Mouse (Mus musculus) ZHBTc4 (cell line): Measurements from ENCODE around the gene Dcx.

Experiments
- DNase-seq: peaks from one replicate; pipeline ENCODE4 v3.0.0-alpha.2; 2011; ENCODE audit warnings: low read depth, low spot score

Dcx gene

DNA sequence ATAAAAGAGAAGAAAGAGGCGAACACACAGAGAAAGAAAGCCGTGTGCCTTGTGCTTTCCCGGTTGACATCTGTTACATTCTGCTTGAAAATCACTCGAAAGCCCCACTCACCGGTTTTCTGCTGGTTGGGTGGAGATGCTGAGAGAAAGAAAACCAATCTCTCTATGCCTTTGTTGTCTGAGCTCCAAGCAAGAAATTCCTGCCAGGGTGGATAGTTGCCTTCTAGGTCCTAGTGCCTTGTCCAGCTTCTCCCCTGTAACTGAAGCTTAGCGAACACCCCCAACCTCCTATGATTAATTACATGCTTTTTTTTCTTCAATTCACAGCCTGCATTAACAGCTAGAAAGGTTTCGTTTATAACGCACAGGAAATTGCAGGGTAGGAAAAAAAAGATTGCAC lies at the start of gene Dcx:
Gene Dcx, minus strand, starts transcription at position 354 of the 400 bp plus-strand sequence.
- DNase-seq = no peak

DNA sequence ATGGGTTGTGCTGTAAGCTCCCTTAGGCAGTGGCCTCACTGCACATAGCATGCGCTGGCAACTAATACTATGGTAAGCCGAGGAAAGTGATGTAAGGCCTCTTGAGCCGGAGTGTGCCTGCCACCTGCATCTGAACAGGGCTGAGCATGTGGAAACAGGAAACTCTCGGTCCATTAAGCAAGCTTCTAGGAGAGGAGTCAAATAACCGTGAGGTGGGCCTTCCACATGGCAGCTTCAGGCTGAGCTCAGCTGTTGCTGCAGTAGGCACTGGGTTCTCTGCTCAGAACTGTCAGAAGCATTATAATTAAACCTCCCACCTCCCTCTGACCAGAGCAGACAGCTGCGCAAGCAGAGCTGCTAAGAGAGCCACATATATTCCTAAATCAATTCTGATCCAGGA lies 33.1 kb upstream of the Dcx start:
- no peak for DNase-seq

DNA sequence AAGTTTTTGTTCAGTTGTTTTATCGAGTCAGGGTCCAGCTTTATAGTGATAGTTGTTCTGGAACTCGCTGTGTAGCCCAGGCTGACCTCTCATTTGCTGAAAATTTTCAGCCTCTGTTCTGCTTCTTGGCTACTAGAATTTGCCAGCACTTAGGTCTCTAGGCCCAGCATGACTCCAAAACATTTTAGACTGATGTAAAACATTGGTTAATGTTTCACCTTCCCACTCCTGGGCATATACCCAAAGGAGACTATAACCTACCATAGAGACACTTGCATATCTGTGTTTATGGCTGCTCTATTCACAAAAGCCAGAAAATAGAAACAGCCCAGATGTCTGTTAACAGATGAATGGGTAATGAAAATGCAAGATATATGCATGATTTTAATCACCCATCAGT lies 560 bp upstream of the Dcx start:
- no peak for DNase-seq

DNA sequence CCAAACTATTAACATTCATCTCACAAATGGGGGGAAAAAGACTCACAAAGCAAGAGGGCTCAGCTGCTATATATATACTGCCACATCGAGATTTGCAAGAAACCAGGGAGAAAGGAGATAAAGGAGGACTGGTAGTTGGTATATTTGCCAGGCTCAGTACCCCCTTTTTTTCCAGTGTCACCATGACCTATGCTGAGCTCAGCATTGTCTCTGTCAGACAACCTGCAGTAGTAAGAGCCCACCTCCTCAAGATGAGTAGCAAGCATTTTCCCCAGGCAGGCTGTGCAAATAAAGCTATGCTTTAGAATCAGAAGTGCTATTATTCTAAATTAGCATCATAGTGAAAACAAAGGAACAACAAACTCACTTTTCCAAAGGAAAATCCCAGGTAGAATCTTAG lies 581 bp downstream of the Dcx start:
- DNase-seq = no peak

DNA sequence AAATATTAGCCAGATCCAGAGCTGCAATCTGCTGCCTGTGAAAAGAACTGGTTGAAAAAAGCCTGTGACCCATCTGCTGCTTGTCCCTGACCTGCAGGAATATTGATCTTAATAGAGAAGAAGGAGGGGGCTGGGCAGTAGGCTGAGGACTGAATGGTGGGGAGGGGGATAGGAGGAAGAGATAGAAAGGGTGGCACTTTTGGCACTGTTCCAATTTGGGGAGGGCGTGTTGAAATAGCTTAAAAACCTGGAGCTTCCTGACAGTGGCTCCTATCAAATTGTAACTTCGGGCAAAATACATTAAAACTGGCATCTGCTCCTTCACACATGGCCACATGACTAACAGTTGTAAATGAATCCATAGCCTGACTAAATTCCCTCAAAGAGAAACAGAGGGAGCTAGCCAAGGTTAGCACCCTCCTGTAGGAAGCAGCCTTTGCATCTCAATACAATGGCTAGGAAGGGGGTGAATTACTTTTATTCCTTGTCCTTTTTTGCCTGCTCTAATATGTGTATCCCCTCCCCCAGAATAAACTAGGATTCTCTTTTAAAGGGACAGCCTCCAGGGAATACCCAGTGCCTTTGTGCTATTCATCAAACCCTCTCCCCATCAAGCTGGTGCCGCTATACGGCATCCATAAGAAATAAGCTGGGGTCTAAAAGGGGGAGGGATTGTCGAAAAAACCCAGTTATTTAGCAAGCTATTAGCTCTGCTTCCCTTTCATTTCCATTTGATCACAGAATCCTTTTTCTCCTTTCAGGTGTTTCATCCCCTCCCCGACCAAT lies 1.5 kb downstream of the Dcx start:
- no peak for DNase-seq

DNA sequence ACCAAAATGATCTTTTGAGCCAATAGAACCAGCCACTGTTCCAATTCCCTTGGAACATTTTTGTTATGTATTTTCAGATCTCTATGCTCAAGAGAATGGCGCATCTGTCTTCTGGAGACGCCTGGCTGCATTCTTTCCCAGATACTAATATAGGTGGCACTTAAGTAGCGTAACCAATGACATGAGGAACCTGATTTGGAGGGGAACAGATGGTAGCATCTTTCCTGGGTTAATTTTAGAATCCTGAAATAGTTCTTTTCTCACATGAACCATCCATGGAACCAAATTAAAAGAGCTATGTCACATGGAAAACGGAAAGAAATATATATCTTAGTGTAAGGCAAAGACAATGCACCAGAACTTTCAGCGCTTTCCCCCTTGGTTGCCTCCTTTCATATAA lies 11.0 kb downstream of the Dcx start:
- DNase-seq = no peak

DNA sequence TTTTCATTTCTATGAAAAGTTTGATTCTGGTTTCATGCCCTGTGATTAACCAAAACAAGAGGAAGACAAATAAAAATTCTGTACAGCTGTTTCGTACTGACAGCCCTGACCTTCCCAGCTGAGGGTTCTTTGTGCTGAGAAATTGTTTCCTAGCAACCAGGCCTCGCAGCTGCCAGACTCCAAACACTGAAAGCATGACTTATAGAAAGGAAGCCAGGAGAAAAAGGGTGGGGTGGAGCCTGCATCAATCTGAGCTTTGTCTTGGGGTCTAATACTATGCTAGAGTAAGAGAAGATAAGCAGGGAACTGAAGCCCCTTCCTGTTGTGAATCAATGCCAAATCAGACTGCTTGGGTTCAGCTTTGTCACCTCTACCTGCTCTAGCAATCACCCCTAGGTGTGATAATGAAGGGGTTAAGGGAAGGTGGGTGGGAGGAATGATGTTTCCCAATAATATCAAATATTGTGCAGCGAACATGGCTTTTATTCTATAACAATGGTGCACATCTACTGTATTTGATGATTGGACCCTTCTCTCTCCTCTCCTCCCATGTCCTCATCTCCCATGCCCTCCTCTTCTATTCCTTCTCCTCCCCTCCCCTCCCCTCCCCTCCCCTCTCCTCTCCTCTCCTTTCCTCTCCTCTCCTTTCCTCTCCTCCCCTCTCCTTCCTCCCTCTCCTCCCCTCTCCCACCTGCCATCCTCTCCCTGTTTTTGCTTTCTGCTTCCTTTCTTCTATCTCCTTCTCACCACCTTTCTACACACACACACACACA lies 26.2 kb downstream of the Dcx start:
- DNase-seq = peak; percentile 1

DNA sequence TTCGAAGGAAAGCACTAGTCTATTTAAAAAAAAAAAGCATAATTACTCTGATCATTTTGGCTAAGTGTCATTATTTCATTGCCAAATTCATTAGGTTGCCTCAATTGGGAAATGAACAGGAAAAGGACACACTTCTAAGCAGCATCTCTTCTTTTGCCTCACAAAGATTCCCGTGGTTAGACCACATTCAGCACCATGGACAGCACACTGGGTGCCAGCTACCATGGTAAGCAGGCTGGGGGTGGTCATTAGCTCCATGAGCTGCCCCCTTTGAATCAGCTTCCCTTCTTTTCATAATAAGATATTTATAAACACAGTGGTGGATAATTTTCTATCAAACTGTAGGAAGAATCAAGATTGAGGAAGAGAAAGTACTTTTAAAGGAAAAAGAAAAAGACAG lies 28.4 kb downstream of the Dcx start:
- DNase-seq = peak; percentile 26

DNA sequence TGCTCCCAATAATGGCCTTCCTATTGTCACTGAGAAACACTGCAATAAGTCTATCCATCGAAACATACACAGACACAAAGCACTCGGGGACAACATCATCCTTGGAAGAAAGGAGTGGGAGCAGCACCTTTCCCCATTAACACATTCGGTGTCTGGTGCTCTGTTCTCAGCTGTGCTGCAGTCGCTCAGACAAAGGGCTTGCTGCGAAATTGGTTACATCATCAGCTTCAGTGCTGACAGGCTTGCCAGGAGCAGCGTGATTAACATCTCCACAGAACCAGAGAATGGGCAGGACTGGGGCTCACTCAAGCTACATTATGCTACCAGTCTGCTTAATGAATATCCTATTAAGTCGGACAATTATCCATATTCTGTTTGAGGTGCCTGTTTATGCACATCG lies 30.8 kb downstream of the Dcx start:
- no peak for DNase-seq

DNA sequence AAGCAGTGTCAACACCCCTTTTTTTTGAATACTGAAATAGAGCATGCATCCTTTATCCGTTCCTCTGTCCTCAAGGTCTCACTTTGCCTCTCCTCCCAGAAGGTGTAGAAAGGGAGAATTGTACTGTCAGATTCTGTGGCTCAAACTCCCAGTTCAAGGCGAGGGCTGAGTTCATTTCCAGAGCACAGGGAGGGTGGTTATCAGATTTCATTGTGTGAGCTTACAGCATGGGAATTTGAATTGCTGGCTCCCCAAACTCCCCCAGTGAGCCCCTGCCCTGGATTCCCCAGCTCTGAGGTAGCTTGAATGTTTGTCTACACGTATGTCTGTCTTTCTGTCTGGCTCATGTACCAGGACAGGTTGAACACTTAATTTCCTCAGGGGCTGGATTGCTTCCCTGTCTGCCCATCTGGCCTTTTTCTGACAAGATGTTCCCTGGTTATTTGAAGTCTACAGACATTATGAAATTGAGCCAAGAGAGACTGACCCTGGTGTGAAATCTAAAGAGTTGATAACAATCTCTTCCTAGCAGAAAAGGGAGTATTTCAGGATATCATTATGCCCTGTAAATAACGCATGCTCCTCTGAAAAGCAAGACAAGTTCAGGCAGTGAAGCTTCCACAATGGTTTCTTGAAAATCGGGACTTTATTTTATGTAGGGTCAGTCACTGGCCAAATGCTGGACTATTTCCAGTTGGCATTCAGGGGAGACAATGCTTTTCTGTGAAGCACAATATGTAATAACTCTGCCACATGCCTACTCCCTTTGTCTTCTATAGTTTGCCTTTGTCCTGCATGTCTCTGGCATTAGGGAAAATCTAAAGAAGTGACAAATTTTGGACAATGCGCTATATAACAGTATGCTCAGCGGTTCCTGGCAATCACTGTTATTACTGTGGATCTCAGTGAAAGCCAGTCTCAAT lies 35.5 kb downstream of the Dcx start:
- no peak for DNase-seq

DNA sequence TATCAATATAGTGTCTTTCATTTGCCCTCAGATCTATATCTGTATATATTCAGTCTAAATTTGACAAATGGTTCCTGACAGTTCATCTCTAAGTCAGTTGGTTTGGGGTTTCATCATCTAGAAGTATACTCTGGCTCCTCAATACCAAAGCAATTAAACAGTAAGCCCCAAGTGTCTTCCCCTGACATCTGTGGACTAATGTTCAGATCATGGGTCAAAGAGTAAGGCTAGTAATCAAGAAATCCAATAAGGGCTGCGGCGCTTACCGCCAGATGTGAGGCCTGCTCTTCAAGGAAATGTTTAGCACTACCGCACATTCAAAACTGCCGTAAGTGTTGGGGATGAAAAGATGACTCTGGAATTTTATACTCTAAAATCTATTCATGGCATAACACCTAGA lies 36.2 kb downstream of the Dcx start:
- DNase-seq = no peak

DNA sequence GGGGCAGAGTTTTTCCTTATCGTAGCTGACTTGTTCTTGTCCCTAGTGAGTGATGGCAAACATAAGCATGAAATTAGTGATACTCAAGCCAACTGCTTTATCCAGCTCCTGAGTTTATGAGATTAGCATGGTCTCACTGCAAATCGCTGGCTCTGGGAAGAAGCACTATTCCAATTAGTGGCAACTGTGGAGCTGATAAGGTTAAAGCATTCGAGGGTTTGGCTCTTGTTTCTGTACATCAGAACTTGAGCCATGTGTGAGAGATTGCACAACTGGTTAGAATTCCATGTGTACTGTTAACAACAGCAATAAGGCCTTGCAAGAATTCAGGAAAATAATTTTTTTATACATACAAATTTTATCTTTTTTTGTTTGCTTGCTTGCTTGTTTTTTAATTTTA lies 39.9 kb downstream of the Dcx start:
- DNase-seq = no peak

DNA sequence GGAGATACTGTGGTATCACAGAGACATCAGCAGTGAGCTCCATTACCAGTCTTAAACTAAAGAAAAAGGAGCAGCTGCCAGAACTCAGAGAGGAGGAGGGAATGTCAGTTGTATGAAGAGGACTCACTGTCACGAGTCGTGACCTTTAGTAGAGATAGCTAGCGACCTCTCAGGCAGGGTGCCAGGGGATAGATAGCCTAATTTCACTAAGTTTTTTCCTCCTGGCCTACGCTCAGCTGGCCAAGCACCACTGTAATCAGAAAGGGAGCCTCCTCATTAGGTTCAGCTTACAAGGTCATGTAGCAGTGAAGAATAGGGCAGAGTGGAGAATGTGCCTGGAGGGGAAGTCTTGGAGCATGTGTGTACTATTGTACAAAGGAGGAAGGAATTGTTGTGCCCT lies 47.3 kb downstream of the Dcx start:
- DNase-seq = no peak

DNA sequence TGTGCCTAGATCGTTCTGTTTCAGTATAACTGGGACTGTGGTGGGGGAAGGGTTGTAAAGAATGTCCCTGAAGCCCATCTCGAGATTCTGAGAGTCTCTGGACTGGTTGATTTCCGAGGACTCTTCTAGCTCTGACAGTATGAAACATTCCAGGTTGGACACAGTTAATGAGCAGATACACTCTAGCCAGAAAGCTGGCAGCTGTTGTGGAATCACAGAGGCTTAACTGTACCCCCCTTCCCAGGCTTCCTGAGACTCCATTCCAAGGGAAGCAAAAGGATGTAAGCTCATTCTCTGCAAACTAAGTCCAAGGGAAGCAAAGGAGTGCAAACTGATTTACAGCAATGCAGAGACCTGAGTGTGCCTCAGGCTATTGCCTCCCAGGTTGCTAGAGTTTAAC lies 48.2 kb downstream of the Dcx start:
- DNase-seq = no peak

DNA sequence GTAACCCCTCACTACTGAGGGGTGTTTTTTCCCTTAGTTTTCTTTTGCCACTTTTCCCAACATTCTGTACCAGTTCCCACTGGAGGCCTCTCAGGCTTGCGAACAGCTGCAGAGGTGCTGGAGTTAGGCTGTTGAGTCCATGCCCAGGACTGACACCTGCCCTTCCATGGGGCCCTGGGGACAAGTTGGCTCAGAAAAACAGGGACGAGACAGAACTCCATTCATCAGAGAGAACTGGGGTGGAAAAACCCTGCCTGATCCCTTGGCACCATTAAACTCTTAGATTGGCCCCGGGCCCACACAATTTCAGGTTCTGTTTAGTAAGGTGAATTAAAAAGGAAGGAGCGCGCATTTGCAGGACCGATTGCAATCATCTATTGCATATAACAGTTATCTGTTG lies 48.8 kb downstream of the Dcx start:
- no peak for DNase-seq

DNA sequence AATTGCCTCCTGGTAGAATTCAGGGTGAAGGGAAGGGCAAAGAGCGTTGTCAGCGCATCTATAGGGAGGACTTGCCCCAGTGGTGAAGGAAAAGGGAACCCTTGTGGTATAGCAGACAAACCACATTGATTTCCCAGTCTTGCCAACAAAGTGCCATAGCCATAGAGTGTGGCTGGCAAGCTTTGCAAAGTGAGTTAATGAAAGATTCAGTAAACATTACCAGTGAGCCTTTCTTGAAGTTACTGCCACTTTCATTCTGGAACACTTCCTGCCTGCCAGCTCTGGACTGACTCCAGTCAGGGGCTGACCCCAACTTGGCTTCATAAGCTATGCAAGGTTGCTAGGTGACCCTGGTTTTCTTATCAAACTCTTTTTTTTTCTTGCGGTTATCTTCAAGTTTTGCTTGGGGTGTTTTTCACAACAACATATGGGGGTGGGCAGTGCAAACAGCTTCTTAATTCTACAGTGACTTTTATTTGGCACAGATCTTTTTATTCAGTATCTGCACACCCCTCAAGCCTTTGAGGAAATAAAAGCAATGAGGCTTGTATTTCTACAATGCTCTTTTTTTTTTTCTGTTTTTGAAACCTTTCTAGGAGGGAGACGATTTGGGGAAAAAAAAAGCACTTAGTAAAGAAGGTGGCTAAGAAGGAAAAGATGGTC lies 51.2 kb downstream of the Dcx start:
- no peak for DNase-seq

DNA sequence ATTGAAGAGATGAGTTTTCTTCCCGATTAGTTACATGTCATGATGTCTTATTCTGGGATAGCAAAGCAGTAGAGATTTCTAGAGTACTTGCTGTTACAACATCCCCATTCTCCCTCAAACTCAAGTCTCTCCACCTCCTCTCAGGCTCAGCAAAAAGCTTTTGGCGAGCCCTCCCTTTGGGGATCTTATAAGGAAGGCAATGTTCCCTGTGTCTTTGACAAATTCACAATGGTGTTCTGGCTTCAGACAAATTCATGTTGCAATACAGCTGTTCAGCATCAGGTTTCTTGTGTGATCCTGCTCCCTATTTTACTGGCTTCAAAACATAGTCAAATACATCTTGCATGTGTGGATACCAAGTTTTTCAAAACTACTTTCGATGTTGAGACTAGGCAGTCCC lies 53.5 kb downstream of the Dcx start:
- DNase-seq = no peak

DNA sequence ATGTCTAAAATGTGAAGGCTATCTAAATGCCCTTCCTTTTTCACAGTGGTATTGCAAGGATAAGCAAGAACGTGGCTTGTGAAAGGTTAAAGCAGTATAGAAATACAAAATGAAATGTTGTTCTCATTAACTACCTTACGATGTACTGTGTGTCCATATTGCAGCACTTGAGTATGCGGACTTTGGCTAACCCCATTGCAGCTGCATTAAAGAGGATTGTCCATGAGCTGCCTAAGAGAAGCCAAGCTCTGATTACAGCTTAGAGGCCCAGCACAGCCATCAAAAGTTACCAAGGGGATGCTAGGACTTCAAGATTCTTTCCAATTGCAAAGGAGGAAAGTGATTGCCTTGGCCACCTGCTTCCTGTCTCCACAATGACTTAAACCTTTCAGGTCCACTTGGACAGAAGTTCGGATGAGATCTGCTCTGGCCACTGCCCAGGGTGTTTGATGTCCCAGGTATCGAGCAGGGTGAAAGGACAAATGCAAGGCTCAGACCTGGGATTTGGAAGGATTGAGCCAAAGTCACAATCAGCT lies 65.9 kb downstream of the Dcx start:
- DNase-seq = no peak

DNA sequence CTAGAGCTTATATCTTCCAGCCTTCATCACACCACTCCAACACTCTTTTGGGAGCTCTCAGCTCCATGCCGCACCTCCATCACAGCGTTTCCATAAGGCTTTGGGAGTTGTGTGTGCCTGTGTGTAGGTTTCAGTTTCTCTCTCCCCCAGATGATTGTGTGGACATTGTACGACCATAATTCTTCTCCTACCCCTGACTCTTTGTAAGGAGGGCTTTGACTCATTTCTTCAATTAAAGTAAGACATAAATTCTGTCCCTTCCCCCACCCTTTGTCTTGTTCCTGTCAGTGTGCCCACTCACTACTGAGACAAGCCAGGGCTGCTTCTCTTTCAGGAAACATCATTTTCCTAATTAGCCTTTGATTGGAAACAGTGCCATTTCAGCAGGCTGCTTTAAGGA lies 81.8 kb downstream of the Dcx start:
- DNase-seq = no peak

DNA sequence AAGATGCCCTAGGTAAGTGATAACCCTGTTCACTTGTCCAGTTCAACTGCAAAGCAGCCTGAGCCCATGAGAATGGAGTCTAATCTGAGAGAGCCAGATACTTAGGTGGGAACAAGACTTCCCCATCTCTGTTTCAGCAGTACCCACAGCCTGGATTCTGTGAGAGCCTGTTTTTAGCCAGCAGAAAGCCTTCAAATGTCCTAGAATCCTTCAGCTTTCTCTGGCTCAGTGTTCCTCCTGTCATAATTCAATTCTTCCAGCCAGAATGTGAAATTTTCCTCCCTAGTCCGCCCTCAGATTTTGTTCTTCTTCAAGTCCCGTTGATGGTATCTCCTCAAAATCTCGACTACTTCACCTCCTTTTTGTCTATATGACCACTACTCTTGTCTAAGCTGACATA lies 83.1 kb downstream of the Dcx start:
- DNase-seq = no peak

DNA sequence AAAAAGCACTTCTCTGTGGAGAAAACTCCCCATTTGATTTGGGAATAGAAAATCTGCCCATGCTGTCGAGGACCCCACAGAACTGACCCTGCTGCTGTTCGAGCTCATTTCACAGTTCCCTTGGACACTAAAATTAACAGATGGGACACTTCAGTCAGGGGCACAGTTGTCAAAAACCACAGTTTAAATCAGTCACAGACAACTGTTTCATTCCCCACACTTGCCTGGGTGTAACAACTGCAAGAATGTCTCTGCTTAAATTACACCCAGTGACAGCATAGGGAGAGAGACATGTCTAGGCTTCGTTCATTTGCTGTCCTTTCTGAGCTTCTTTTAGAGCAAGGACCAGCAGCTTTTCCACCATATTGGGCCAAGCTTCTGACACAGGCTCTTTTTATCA lies 86.5 kb downstream of the Dcx start:
- no peak for DNase-seq
